Mouse (Mus musculus) lung, adult 18-20 months (tissue): ENCODE data around the gene C130026I21Rik.
"Not testable (repeated sequence)": the region's sequence is repeated elsewhere in the genome, so short reads cannot be mapped to it uniquely, and the experiment has no call there.

Experiments
- DNase-seq, 2 experiments: peaks; one replicate each; pipeline ENCODE4 v3.0.0; 2022; ENCODE audit warnings: mixed read lengths in 2 of 2

C130026I21Rik gene

DNA sequence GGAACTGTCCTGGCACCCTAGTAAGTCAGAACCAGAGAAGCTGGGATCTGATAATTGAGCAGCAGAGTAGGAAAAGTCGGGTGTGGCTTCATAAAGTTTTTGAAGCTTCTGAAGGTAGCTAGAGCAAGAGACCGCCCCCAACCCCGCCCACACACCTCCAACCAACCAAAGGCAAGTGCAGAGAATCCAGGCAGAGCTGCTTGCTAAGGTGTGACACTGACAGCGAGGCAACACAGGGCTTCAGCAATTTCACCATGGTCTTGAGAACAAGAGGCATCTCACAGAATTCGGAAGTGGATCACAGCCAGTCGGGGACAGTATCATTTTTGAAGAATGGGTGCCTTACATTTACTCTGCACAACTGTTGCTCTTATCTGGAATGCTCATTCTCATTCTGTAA, at the start of gene C130026I21Rik:
Gene C130026I21Rik (minus strand): TSS at position 101 of the 400 bp plus-strand sequence.
- not testable (repeated sequence) for DNase-seq

DNA sequence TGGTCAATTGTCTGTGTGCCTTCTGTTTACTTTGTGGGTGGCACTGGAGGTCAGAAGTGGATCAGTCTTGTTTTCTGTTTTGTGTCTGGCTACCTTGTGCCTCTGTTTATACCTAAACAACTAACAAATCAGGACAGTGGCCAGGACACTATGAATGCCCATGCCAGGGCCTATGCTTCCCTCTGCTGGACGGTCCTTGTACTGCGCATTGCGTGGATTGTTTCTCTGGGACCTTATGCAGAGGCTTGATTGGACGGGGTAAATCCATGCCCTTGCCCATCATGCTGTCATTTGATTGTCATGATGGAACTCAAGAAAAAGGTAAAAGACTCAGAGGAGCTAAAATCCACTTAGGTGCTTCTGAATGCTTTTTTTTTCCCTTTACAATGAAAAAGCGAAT, 16.7 kb upstream of the C130026I21Rik start:
- DNase-seq: peak; percentile 23 to 28

DNA sequence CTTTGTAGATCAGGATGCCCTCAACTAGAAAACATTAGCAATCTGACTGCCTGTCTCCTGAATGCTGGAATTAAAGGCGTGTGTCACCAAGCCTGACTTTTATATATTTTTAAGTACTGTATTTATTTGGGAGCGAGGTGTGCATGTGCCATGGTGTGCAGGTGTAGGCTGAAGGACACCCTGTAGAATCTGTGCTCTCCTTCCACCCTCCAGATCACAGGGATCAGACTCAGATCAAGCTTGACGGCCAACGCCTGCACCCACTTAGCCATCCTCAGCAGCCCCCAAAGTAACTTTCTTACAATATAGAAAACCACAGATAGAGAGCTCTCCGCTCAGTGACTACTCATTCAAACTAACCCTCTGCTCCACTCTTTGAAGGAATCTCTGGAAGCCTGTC, 6.1 kb upstream of the C130026I21Rik start:
- not testable (repeated sequence) for DNase-seq

DNA sequence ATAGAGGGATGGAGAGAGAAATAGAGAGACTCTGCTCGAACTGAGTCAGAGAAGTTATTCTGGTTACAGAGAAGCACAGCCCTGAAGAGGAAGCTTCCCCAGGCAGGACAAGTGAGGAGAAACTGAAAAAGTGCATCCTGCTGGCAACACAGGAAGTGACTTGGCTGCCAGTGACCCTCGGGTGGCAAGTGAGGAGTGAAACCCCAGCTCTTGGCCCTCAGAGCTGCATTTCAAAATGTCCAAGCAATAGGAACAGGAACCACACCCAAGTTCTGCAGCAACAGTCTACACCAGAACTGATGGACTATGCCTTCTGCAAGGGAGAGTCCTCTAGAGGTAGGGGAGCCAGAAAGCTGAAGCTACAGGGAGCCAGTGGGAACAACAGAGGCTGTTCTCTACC, 11.7 kb downstream of the C130026I21Rik start:
- DNase-seq: peak; percentile 23 to 61

DNA sequence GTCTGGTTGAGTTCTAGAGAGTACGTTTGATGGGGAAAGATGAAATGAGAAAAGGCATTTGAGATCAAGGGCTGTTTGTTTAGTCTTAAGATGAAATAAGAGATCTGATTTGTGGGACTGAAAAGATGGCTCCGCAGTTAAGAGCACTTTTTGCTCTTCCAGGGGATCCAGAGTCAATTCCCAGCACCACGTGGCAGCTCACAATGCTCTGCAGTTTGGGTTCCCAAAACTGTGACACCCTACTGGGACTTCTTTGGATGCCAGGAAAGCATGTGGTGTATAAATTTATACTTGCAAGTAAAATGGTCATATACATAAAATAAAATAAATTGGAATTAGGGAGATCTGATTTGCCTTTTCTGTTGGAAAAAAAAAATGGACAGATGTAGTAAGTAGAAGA, 15.1 kb downstream of the C130026I21Rik start:
- not testable (repeated sequence) for DNase-seq

DNA sequence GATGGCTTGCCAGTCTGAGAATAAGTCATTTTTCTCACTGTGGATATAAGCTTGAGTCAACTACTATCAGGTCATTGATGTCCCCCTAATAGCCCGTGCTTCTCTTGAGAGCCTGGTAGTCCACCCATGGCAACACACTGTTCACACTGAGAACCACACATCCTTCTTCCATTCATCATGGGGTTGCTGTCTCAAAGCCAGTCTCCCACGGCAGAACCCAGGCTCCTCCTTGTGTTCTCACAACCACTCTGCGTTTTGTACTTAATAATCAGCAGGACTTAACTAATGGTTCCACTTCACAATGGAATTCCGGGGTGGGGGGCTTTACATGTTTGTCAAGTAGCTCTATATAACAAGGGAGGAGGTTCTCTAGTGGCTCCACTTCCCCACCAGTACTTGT, 19.2 kb downstream of the C130026I21Rik start:
- DNase-seq: not testable (repeated sequence)

DNA sequence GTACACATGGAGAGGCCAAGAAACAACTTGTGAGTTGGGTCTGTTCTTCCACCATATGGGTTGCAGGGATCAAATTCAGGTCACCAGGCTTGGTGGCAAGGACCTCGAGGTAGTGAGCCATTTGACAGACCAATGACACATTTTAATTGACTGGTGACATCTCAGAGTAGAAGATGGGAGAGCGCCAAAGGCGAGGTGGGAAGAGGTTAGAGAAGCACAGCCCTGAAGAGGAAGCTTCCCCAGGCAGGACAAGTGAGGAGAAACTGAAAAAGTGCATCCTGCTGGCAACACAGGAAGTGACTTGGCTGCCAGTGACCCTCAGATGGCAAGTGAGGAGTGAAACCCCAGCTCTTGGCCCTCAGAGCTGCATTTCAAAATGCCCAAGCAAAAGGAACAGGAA, 21.4 kb downstream of the C130026I21Rik start:
- peak in 1 of 2 experiments; percentile 35 for DNase-seq

DNA sequence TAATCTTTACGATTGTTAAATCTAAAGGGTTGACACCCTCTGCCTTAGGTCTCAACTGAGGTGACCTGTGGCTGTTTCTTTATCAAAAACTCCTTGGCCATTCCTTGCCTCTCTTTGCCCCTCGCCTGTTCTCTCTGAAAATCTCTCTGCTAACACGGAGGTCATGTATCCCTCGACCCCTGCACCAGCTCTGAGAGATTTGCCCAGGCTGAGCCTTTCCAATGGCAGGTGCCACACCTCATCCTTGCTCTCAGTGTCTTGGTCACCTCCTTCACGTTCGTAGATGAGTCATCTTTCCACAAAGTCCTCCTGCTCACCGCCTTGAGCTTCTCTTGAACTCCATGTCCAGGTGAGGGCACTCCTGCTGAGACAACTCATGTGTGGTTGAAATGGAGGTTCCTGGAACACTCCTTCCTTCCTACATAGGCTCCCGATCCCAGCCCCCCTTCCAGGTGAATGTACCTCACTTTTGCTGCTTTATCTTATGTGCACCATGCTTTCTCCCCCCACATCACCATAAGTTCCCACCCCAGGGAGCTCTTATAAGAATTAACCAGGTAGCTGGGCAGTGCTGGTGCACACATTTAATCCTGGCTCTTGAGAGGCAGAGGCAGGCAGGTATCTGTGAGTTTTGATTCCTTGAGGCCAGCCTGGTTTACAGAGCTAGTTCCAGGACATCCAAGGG, 23.4 kb downstream of the C130026I21Rik start:
- not testable (repeated sequence) for DNase-seq

DNA sequence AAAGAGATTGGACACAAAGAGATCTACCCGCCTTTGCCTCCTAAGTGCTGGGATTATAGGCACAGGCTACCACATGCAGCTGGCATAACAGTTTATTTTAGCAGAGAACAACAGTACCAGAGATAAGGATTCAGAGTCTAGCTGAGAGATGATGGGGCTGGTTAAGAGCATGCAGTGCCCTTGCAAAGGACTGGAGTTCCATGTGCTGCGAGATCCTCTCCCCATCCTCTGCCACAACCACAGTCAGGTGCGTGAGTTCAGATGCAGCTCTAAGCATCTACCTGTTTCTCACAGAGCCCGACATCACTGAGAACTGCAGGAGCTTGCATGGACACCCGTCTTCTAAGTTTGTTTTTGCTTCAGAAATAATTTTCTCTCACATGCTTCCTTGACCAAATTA, 24.1 kb downstream of the C130026I21Rik start:
- not testable (repeated sequence) for DNase-seq

DNA sequence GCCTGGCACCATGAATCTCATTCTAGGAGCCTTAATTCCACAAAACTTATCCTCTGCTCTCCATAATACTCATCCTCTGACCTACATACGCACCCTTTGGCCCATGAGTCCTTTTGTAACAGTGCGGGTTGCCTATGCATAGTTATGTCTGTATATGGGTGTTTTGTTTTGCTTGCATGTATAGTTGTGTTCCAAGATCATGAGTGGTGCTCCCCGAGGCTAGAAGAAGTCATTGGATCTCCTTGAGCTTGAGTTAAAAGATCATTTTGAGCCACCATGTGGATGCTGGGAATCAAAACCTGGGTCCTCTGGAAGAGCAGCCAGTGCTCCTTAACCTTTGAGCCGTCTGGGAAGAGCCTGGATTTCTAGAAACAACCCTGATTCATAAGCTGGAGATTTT, 25.4 kb downstream of the C130026I21Rik start:
- DNase-seq: not testable (repeated sequence)

DNA sequence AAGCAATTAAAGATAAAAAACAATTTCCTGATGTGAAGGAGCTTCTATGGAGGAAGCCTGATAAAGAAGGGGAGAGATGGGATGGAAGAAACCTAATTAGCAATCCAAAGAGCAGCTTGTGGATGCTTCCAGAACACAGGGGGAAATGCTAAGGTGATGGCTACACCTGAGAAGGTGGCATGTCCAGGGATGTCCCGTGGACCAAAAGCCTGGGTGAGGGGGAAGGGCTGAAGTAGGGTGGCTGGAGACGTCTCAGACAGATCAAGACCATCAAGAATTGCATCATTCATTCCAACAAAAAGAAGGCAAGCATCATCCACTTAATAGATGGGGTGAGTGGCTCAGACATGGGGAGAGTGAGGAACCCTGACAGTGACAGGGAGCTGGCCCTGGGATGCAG, 27.3 kb downstream of the C130026I21Rik start:
- DNase-seq: not testable (repeated sequence)

DNA sequence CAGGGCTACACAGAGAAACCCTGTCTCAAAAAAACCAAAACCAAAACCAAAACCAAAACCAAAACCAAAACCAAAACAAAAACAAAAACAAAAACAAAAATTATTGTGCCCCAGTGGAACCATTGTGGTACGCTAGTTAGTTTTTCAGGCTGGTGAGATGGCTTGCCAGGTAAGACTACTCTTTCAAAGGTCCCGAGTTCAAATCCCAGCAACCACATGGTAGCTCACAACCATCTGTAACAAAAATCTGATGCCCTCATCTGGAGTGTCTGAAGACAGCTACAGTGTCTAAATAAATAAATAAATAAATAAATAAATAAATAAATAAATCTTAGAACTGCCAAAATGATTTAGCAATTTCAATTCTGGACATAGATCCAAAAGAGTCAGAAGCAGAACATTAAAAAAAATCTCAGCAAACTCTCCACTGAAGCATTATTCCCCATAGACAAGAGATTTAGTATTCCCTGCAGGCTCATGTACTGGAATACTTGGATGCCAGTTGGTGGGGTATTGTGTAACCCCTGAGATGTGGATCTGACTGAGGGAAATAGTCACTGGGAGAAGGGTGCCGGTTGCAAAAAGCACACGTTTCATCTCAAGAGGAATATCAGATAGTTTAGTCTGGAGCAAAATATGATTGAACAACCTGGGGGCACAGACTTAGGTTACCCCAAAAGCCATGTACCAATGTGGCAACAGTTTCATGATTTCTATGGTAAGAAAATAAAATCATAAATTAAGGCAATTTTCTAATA, 31.2 kb downstream of the C130026I21Rik start:
- not testable (repeated sequence) for DNase-seq

DNA sequence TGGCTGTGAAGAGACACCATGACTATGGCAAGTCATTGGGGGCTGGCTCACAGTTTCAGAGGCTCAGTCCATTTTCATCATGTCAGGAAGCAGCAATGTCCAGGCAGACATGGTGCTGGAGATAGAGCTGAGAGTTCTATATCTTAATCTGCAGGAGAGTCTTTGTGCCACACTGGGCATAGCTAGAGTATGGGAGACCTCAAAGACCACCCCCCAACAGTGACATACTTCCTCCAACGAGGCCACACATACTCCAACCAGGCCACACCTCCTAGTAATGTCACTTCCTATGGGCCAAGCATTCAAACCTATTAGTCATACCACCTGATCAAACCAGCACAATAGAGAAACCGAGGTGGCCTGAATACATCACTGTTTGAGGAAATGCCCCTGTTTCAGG, 63.8 kb downstream of the C130026I21Rik start:
- DNase-seq: not testable (repeated sequence)

DNA sequence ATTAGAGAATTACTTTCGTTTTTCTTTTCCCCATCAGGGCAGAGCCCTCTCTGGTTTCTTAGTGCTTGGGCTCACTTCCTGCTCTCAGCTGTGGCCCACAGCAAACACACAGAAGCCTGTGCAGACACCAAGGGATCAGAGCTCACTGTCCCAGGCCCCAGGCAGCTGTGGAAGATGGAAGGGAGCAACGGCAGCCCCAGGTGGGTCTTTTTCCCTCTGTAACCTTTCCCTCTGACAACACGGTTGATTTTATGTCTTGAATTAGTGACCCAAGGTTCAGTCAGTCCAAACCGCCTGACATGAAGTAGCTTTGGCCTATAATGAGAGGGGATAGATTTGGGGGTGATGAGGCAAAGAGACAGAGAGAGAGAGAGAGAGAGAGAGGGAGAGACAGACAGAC, 70.8 kb downstream of the C130026I21Rik start:
- DNase-seq: not testable (repeated sequence)

DNA sequence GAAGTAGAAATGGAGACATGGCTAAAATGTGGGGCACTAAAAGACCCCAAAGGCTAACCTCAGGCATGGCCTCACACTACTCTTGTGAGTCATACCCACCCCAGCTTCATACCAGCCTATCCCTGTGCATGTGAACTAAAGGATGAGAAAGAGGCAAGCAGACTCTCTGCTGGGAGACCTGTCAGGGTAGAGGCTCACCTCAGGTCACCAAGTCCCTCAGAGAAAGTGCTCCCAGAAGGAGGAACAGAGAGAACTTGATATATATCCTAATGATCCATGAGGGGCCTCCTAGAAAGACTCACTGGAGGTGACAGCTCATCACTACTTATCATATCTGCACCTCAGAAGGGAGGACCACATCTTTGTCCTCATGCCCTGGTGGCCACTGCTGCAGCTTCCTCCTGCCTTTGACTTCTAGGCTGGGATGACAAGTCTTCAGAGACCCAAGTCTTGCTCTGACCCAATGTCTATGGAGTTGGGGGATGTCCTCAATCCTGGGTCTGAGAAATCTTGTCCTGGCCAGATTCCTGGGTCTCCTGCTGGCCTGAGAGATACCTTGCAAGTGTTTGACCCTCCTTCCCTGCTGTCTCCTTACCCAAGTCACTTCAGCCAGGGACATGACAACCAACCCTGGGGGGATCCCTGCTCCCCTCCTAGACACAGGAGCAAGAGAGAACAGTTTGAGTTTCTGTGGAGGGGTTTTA, 71.6 kb downstream of the C130026I21Rik start:
- DNase-seq: not testable (repeated sequence)

DNA sequence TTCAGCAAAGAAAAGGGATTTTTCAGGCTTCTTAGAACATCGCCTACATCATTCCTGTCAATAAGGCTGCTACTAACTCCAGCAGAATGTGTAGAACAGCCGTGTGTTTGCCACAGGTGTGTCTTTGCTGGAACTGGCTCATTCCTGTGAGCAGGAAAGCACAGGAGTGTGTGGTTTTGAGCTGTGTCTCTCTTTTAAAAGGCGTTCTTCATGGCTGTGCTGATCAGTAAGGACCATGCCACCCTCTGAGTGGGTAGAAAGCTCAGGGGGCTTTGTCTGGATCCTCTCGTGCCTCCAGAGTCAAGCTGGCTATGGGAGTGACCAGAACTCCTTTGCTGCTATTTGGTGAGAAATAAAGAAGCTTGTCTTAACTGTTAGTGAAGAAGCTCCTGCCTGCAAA, 73.6 kb downstream of the C130026I21Rik start:
- not testable (repeated sequence) for DNase-seq

DNA sequence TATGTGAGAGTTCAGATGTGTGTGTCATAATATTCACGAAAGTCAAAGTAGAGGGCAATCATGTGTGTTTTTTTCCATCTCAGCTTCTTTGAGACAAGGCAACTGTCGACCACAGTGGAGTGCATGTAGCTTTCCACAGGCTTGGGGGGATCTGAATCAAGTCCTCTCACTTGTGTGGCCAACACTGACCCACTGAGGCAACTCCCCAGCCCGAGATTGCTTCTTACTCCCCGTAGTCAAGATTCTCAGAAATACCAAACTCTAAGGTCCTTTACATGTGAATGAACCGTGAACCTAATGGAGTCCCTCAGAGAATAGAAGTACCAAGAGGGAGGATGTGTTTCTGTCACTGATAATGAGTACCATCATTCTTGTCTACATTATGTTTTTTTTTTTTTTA, 76.6 kb downstream of the C130026I21Rik start:
- DNase-seq: not testable (repeated sequence)

DNA sequence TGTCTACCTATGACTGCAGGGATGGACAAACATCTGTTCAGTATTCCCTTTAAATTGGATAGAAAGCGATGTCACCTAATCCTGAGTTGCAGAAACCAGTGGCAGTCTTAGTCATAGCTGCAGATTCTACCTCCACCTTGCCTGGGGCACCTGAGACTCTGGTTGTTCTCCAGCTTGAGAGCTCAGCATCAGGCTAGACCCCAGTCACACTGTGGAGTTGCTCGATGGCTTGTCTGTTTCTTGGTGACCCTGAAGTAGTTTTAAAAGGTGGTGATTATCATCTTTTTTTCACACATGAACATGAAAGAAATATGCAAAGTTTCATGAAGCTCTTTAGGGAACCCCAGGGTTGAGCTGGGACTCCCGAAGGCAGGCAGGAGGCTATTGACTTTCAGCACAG, 88.4 kb downstream of the C130026I21Rik start:
- DNase-seq: not testable (repeated sequence)

DNA sequence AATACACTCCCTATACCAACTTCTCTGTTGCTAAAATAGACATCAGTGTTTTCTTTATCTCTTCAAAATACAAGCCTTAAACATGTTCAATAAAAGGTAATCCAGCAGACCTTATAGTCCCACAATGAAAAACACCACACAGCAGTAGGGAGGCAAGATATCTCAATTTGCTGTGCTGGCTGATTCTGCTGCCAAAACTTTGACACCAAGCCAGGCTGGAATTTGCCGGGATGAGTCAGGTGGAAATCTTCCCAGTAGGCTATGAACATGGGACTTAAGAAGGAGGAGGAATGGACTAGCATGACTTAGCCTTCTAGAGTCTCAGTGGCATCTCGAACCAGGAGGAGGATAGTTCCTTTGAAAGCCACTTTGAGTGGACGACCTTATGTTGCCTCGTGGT, 91.4 kb downstream of the C130026I21Rik start:
- not testable (repeated sequence) for DNase-seq

DNA sequence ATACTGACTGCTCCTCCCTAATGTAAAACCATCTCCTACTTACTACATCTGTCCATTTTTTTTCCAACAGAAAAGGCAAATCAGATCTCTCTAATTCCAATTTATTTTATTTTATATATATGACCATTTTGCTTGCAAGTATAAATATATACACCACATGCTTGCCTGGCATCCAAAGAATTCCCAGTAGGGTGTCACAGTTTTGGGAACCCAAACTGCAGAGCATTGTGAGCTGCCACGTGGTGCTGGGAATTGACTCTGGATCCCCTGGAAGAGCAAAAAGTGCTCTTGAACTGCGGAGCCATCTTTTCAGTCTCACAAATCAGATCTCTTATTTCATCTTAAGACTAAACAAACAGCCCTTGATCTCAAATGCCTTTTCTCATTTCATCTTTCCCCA, 107.5 kb downstream of the C130026I21Rik start:
- DNase-seq: not testable (repeated sequence)

DNA sequence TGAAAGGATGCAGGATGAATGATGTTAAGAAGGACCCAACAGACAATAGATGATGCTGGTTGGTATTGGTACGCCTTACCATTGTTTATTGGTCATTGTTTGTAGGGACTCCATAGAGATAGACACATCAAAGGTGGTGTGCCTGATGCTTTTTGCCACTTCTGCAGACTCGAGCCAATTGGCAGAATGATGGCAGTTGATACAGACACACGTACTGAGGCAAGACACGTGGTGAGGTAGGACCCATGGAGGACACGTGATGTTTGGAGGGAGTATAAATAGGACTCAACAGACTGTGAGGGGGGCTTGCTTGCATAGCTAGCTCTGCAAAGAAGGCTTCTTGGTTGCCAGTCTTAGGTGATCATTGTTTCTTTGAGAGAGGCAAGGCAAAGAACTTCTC, 115.2 kb downstream of the C130026I21Rik start:
- not testable (repeated sequence) for DNase-seq

DNA sequence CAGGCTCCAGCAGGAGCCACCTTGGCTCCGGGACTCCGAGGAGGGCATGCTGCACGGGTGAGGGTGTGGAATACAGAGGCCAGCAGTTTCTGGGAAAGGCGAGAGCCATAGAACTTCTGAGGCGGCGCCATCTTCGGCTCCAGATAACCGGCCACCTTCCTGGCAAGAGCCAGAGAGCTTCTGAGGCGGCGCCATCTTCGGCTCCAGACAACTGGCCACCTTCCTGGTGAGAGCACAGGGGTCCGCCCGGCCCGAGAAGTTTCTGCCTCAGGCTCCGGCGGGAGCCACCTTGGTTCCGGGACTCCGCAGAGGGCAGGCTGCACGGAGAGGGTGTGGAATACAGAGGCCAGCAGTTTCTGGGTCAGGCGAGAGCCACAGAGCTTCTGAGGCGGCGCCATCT, 136.7 kb downstream of the C130026I21Rik start:
- not testable (repeated sequence) for DNase-seq

DNA sequence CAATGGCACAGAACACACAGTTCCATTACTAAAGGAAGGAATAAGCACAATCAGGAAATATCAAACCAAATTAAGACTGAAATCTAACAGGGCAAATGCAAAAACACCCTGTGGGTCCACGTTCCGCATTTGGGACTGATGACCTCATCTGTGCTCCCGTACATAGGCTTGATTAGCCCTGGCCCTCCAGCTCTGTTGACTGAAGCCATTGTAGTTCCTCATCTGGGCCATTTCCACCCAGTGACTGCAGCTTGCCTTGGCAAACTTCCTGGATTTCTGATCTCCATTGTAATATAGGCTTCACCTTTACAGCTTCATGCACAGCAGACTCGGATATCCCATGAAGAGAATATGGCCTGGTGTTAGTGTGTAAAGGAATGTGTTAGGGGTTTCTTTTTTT, 148.5 kb downstream of the C130026I21Rik start:
- not testable (repeated sequence) for DNase-seq
